Mouse (Mus musculus) liver, embryonic 14.5 days (tissue): ENCODE data around the gene Mrps17. TPM values are rescaled to one million over a fixed set of nuclear protein-coding genes. Genes with fewer than 3 reads are reported as not detected.

Source experiments
- ATAC-seq: fragments of 200-750 bp; cut with Nextera tagmentation; 2 replicates; pipeline ENCODE4 v1.8.0; 2017; ENCODE audit warnings: moderate number of reproducible peaks, mild to moderate bottlenecking, moderate library complexity; ENCODE audit not compliant: insufficient read depth
- DNase-seq, 3 experiments: peaks; one replicate each; pipeline ENCODE4 v3.0.0-alpha.2; 2012 to 2013; ENCODE audit warnings: low read depth in 3 of 3, low spot score in 3 of 3
- H3K27ac ChIP-seq: fragments of 300-500 bp; sonication (generic); 2 replicates; pipeline ENCODE4 v1.5.1; 2014; ENCODE audit warnings: moderate library complexity, mild to moderate bottlenecking, control low read depth, inconsistent platforms
- H3K27me3 ChIP-seq: fragments of 300-500 bp; sonication (generic); 2 replicates; pipeline ENCODE4 v1.6.1; 2014; ENCODE audit warnings: mild to moderate bottlenecking, low read length, moderate library complexity; ENCODE audit not compliant: control insufficient read depth, insufficient read depth
- H3K36me3 ChIP-seq: fragments of 300-500 bp; sonication (generic); replicated peaks from 2 replicates; pipeline ENCODE4 v1.6.1; 2014; ENCODE audit warnings: low read depth; ENCODE audit not compliant: control insufficient read depth, insufficient read depth
- H3K4me1 ChIP-seq, 2 experiments: fragments of 200-500 bp in 1 of 2; fragments of 300-500 bp in 1 of 2; sonication (generic) in 1 of 2; replicated peaks; 2 replicates each; pipeline ENCODE4 v1.6.1; 2012 to 2014; ENCODE audit warnings: antibody characterized with exemption in 1 of 2, inconsistent platforms in 1 of 2, low read length in 1 of 2; ENCODE audit not compliant: control insufficient read depth in 2 of 2, insufficient read depth in 2 of 2
- H3K4me2 ChIP-seq: fragments of 300-500 bp; sonication (generic); 2 replicates; pipeline ENCODE4 v1.6.1; 2014; ENCODE audit warnings: low read depth, mild to moderate bottlenecking, control low read depth, moderate library complexity
- H3K4me3 ChIP-seq, 2 experiments: fragments of 200-500 bp in 1 of 2; fragments of 300-500 bp in 1 of 2; sonication (generic) in 1 of 2; 2 replicates each; pipeline ENCODE4 v1.5.1; 2012 to 2014; ENCODE audit warnings: low read depth in 2 of 2, low read length in 2 of 2, mild to moderate bottlenecking in 2 of 2, control low read depth in 1 of 2, inconsistent platforms in 1 of 2, moderate library complexity in 1 of 2; ENCODE audit not compliant: insufficient read depth in 1 of 2
- H3K9ac ChIP-seq: fragments of 300-500 bp; sonication (generic); replicated peaks from 2 replicates; pipeline ENCODE4 v1.6.1; 2014; ENCODE audit warnings: mild to moderate bottlenecking, control low read depth, moderate library complexity
- H3K9me3 ChIP-seq: fragments of 300-500 bp; sonication (generic); 2 replicates; pipeline ENCODE4 v1.6.1; 2016; ENCODE audit warnings: low read length, mixed read lengths; ENCODE audit not compliant: control insufficient read depth
- CTCF ChIP-seq: IDR thresholded peaks from 2 replicates; pipeline ENCODE4 v1.5.1; 2016; ENCODE audit warnings: antibody characterized with exemption, low read depth, control low read depth
- EP300 ChIP-seq: IDR thresholded peaks from 2 replicates; pipeline ENCODE4 v1.6.1; 2016; ENCODE audit warnings: antibody characterized with exemption, low read depth
- WGBS: fragments of 180-500 bp; shearing (Covaris S2); extraction: QIAGEN DNeasy Blood & Tissue Kit; methylation state at CpG from one replicate; pipeline ENCODE4 v1.1.7; 2014; ENCODE audit not compliant: insufficient replicate concordance; 5-methylcytosine and 5-hydroxymethylcytosine counted together
- polyA plus RNA-seq, 2 experiments: library from polyadenylated mRNA; depleted of rRNA in 1 of 2; stranded (reverse) in 1 of 2; unstranded in 1 of 2; fragments of >200 nt; fragmentation: Nextera tagmentation in 1 of 2; extraction: Ambion mirVana in 1 of 2; gene quantifications; 2 replicates each; pipeline versions ENCODE4 v1.2.1 to v1.2.3; 2012 to 2014

Mrps17 gene
- polyA plus RNA-seq, 2 experiments: 54.6 to 111 TPM

- Histone ChIP-seq H3K9me3 (no peaks in the 10 kb centered on the region), H3K9ac (peak overlapping the region; percentile 95), H3K4me3 (peak overlapping the region; percentile 70 to 81), H3K27me3 (no peaks in the 10 kb centered on the region), H3K36me3 (no peaks in the 10 kb centered on the region), H3K4me1 (peaks cover 49 to 50% of the 10 kb centered on the region in 2 experiments), H3K27ac (peak overlapping the region; percentile 88), H3K4me2 (peak overlapping the region; percentile 73)
- no peak for TF ChIP-seq CTCF
- TF ChIP-seq EP300: no peak
- ATAC-seq (no peak), DNase-seq (no peak)
- WGBS: 17% methylated on average over 7 of the region's 7 CpGs
Observed at GRCm38 (mm10) chr5:129725774-129726392, 10.6 kb downstream of the Mrps17 start.

GRCm38 (mm10) chr5:129726784-129727183 is 11.5 kb downstream of the Mrps17 start:
- Histone ChIP-seq H3K27ac (peak overlapping the region; percentile 25; the same call in 1 of the 2 replicates), H3K4me3 (peak overlapping the region in 1 of 2 experiments; percentile 81; a peak in 1 of 4 replicates), H3K36me3 (no peaks in the 10 kb centered on the region), H3K4me1 (peaks cover 52 to 53% of the 10 kb centered on the region in 2 experiments), H3K4me2 (peak overlapping the region; percentile 73), H3K27me3 (no peaks in the 10 kb centered on the region), H3K9ac (no peak overlapping the region; the same call in 1 of the 2 replicates), H3K9me3 (no peaks in the 10 kb centered on the region)
- no peak for ATAC-seq
- DNase-seq: no peak
- TF ChIP-seq EP300 (no peak), CTCF (no peak)
- WGBS: 70% methylated on average over 3 of the region's 3 CpGs

GRCm38 (mm10) chr5:129729286-129729685 is 14.0 kb downstream of the Mrps17 start:
- peak overlapping the region; percentile 32; the same call in 1 of the 2 replicates for H3K9ac ChIP-seq
- no peaks in the 10 kb centered on the region for H3K27me3 ChIP-seq
- DNase-seq: no peak
- H3K4me2 ChIP-seq: peak overlapping the region; percentile 54
- H3K9me3 ChIP-seq: no peaks in the 10 kb centered on the region
- H3K4me1 ChIP-seq: peaks cover 44 to 47% of the 10 kb centered on the region in 2 experiments
- H3K4me3 ChIP-seq: peak overlapping the region in 1 of 2 experiments; percentile 21; a peak in 2 of 4 replicates
- ATAC-seq: no peak
- H3K27ac ChIP-seq: peak overlapping the region; percentile 60
- no peaks in the 10 kb centered on the region; the same call in 1 of the 2 replicates for H3K36me3 ChIP-seq
- 17% methylated on average over 11 of the region's 11 CpGs for WGBS
- TF ChIP-seq CTCF (peak; percentile 20; the same call in 1 of the 2 replicates), EP300 (no peak)

GRCm38 (mm10) chr5:129730344-129730743 is 15.0 kb downstream of the Mrps17 start:
- 30% methylated on average over 11 of the region's 11 CpGs for WGBS
- Histone ChIP-seq H3K4me1 (peaks cover 42 to 43% of the 10 kb centered on the region in 2 experiments), H3K36me3 (no peaks in the 10 kb centered on the region; the same call in 1 of the 2 replicates), H3K27me3 (no peaks in the 10 kb centered on the region), H3K4me2 (peak overlapping the region; percentile 54), H3K9me3 (no peaks in the 10 kb centered on the region), H3K4me3 (no peak overlapping the region), H3K27ac (peak overlapping the region; percentile 59), H3K9ac (peak overlapping the region; percentile 51)
- ATAC-seq: peak; percentile 57
- TF ChIP-seq EP300 (no peak), CTCF (no peak)
- no peak for DNase-seq

- no peak for ATAC-seq
- Histone ChIP-seq H3K4me2 (no peak overlapping the region), H3K27me3 (no peaks in the 10 kb centered on the region), H3K36me3 (no peaks in the 10 kb centered on the region; the same call in 1 of the 2 replicates), H3K9ac (no peak overlapping the region), H3K27ac (peak overlapping the region; percentile 28; the same call in 1 of the 2 replicates), H3K4me1 (peaks cover 42 to 43% of the 10 kb centered on the region in 2 experiments), H3K9me3 (no peaks in the 10 kb centered on the region), H3K4me3 (no peak overlapping the region)
- no peak for TF ChIP-seq EP300
- TF ChIP-seq CTCF: no peak
- DNase-seq: no peak
- 77% methylated on average over 5 of the region's 5 CpGs for WGBS
Observed at GRCm38 (mm10) chr5:129731021-129731420, 15.7 kb downstream of the Mrps17 start.
